Mouse (Mus musculus) left cerebral cortex, adult 11 months (tissue): ENCODE measurements around the gene Plac8.

Experiments
- DNase-seq: peaks from one replicate; pipeline ENCODE4 v3.0.0; 2022; ENCODE audit warnings: low spot score

The Plac8 gene

DNA sequence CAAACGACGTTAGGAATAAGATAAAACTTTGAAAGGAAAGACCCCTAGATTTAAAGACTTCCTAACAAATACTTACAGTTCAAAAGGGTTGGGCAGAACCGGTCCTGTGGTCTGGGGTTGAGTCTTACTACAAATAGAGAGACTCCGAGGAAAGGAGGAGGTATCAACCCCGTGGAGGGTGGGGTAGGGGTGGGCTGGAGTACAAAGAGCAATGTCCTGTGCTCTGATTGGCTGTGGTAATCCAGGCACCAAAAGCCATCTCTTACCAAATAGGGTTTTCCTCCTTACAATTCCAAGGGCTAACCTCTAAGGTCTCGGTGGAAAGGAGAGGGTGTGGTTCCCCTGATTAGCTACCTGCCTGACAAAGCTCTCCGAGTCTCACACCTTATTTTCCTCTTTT lies at the start of gene Plac8:
Gene Plac8 (minus strand): TSS at position 177 of the 400 bp plus-strand sequence.
- DNase-seq = no peak

DNA sequence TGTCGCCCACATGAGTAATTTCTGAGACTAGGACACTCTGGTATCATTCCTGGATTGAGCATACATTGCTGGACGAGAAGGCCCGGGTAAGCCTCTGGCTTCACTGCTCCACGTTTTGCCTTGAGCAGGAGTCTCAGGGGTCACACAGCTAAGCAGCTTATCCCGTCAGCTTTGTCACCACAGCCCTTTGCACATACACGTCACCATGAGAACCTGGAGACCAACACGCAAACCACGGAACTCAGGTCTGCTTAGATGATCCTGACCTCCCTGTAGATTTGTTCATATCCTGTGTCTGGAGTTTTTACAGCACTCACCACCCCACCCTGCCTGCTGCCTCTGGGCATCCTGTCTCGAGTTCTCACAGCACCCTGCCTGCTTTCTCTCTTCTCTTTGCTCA lies 48.9 kb upstream of the Plac8 start:
- no peak for DNase-seq

DNA sequence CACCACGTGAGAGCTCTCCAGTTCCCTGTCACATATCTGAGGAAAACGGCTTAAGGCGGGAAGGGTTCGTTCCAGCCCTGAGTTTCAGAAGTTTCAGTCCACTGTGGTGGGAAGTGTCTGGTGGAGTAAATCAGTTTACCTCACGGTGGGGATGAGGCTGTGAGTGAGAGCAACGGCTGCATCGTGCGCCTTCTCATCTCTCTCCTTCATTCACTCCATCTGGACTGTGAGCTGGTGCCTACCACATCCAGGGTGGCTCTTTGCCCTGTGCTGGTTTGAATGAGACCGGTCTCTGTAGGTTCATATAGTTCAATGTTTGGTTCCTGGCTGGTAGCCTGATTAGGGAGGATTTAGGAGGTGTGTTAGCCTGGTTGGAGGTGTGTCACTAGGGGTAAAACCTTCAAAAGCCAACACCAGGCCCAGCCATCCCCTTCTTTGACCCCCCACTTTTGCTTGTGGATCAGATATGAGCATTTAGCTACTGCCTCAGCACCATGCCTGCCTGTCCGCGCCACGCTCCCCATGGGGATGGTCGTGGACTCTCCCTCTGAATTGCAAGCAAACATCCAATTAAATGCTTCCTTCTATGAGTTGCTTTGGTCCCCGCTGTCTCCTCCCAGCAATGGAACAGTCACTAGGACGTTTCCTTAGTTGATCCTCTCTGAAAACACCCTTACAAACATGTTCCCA lies 47.7 kb upstream of the Plac8 start:
- DNase-seq = no peak

DNA sequence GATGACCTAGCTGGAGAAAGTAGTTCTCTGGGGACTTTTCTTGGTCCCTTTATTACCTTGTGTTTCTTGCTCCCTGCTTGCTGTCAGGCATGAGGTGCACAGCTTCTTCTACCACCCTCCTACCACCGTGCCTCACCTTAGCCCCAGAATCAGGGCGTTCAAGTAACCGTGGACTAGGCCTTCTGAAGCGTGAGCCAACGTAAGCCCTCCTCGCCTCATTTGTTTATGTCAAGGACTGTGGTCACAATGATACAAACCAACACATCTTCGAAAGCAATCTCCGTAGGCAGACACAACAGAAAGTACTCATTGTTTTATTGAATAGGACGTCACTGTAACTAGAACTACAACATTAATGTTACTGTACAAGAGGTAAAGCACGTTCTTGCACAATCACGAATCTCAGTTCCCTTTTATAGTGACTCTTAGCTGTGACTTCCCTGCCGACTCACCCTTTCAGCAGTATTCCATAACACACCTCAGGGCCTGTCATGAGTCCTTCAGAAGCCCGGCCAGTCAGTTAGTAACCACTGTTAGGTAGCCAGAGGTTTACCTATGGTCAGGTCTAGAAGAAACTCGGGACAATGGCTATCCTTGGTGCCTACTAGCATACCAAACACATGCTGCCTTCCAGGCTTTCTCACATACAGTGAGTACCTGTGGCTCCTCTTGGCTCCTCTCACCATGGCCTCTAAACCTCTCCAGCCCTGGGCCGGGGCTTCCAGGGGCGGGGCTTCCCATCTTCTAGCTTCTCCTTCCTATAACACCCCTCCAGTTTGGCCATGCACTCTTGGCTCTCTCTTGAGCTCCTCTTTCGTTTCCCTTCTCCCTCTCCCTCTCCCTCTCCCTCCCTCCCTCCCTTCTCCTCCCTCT lies 42.1 kb upstream of the Plac8 start:
- no peak for DNase-seq

DNA sequence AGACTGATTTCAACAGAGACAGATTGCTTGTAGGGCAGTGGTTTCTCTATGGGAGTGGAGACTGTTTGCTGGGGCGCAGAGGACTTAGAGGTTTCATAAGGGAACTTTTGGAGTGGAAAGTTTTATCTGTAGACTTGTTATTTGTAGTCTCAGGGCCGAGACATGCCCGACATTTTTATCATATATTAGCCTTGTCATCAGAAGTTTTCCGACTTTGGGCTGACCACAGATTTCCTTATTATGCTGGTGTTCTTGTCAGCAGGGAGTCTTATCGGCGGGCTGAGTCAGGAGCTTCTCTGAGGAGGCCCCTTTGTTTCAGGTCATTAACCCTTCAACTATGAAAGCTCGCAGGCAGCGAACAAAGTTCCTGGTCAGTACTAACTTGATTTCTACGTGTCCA lies 35.8 kb upstream of the Plac8 start:
- no peak for DNase-seq

DNA sequence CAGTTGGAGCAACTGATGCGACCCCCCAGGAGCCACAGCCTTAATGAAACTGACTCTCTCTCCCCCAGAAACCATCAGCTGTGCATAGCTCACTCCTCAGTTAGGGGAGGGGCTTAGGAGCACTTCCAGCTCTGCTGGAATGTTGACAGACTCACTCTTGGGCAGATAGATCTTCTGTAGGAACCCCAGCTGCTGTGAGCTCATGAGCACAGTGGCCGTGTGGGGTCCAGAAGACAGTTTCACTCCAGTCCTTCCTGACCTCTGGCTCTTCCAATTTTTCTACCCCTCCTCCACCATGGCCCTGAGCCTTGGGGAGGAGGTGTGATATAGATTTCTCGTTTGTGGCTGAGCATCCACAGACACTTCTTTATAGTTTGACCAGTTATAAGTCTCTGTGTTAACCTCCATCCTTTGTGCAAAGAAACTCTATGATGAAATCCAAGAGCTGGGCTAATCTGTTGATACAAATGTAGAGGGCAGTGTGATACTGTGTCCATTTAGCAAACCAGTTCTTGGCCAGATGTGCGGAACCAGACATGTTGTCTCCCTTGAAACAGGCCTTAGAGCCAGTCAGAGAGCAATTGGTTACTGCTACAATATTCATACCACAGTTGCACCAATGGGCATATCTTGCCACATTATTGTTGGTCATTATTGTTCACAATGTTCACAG lies 35.2 kb upstream of the Plac8 start:
- no peak for DNase-seq

DNA sequence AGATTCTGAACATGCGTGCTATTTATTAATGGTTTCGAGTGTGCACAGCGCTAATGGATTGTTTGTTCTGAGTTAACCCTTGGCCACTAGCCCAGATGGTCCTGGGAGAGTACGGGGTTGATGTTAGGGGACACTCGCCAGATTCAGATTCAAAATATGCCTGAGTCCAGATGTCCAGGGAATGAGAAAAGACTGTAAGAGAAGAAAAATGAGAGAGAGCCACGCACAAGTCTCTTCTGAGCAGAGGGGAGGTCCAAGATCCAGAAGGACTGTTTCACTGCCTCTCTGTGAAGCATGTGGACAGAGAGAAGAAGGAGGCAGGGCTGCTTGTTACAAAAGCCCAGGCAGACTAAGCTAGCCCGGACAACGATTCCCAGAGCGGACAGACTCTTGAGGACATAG lies 33.8 kb upstream of the Plac8 start:
- no peak for DNase-seq

DNA sequence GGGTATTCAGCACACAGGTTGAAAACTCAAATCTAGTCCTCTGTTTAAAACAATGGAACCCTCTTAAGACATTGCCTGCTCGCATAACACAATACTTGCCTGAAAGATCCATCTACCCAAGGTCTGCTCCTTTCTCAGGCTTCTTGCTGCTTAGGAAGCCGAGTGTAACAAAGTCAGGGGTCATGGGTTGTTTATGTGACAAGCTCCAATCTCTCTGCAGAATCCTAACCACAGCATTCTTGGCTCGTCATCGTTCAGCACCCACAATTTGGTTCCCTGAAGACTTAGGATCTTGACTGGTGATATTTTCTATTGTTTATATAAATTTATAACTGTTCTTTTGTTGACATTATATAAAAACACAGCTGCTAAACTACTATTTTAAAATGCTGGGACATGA lies 32.0 kb upstream of the Plac8 start:
- no peak for DNase-seq

DNA sequence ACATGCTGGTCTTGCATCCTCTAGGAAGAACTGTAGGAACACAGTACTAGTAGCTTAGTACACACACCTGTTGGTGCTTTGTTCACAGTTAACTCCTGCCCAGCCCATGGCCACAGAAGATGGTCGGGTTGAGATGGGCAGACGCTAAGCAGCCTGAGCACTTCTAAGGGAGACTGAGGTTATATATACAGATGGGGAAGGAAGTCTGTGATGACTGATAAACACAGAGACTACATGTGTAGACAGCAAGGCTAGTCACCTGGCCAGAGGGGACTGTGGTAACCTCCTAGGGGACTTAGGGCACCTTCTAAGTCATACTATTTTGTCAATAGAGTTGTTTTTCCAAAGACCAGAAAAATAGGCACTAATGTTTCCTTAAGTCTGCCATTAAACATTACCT lies 29.8 kb upstream of the Plac8 start:
- DNase-seq = no peak

DNA sequence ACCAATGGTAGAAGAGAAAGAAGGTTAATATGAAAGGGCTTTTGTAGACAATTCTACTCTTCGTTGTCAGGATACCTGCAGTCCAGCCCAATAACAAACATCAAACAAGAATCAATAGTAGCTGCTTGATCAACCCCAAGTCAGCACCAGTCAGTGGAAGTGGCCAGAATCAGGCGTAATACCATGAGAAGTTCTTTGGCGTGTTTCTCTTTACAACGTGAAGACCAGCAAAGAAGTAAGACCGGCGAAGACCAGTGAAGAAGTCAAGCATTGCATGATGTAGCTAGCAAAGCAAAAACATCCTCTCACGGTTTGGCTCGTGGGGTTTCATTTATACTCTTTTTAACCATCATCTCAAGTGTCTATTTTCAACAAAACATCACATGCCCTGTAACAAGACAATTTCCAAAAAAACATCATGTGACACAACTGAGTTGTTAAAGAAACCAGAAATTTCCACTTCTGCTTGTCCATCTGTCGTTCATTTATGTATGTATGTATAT lies 27.0 kb upstream of the Plac8 start:
- no peak for DNase-seq

DNA sequence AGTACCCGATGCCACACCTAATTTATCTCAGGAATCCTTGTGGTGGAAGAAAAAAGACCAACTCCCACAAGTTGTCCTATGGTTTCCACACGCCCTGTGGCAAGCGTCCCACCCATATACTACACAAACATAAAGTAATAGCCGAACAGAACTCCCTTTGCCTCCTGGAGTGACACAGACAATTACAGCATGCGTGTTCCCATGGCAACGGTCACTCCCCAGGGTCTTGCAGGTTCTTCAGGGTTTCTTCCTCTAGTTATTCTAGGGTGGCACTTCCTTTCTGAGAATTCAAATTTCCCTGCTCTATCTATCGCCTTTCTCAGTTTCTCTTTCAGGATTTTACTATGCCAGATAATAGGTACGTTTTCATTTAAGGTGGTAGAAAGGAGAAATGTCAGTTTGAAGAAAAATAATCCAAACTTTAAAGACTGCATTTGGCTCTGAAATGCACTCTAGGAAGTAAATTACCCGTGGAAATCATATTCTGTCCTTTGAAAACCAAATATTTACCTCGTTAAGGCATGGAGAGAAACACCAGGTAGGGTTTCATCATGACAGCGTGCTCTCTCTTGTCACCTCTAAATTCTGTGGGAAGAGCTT lies 25.9 kb upstream of the Plac8 start:
- DNase-seq = no peak

DNA sequence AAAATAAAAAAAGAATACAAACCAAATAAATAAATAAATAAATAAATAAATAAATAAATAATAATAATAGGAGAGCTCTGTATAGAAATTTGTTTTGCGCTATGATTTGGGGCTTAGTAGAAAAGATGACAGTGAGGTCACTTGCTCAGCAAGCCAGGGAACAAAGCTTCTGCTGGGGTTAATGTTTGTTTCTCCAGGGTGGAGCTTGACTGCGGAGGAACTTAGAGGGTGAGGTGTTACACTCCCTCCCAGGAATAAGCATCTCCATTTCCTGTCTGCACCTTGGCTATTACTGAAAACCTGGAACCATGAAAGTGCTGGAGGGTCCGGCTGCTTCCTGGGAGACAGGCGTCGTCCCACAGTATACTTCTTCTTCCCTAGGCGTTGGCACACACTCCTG lies 24.0 kb upstream of the Plac8 start:
- no peak for DNase-seq

DNA sequence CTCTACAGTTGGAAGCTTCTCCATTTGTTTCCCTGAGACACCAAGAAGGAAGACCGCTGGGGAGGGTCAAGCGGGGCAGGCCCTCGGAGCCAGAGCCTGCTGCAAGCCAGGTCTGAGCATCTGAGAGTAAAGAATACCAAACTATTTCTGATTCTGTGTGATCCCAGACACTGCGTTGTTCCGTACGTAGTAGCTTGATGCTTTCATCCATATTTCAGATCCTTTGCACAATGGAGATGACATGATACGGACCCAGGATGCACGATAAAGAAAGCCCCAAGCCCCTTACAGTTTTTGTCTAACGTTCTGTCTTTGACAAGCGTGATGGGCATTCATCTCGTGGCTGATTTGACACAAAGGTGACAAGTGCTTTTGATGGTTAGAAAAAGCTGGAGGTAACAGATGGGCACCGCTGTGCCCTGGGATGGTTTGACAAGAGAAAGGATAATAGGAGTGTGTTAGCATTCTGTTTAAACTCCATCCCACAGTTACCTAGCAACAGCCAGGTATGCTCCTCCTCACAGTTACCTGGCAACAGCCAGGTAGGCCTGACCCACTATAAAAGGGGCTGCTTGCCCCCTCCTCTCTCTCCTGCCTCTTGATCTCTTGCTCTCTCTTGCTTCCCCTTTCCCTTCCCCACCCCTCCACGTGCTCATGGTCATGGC lies 22.9 kb upstream of the Plac8 start:
- DNase-seq = no peak

DNA sequence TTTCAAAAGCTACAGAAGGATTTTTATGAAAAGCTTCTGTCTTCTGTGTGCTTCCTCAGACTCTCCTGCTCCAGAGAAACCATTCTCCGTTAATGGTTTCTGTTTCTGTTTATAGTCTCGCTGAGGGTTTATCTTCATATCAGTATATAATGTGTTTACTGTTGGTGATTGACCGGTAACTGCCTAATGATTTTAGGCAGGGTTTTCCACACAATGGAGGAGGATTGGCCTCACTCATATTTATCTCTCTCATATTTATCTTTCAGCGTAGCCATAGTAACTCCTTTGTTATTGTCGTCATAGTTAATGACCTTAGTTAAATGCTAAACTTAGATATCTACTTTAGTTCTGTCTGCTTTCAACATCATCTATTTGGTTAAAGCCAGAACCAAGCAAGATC lies 18.5 kb upstream of the Plac8 start:
- DNase-seq = no peak

DNA sequence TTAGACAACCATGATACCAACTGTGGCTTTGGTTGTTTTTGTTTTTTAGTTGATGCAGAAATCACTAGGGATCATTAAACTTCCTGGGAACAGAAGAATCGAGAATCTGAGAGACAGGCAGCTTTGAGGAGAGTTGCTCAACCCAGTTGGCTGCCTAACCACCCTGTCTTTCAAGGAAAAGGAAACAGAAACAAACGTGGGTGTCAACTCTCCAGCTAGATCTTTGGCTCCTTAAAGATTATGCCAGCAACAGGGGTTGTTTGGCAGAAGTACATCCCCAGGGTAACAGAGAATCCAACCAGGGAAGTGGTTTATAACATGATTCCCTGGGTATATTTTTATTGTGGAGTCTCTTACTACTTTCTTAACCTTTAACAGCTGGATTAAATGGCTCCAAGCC lies 15.6 kb upstream of the Plac8 start:
- DNase-seq = no peak

DNA sequence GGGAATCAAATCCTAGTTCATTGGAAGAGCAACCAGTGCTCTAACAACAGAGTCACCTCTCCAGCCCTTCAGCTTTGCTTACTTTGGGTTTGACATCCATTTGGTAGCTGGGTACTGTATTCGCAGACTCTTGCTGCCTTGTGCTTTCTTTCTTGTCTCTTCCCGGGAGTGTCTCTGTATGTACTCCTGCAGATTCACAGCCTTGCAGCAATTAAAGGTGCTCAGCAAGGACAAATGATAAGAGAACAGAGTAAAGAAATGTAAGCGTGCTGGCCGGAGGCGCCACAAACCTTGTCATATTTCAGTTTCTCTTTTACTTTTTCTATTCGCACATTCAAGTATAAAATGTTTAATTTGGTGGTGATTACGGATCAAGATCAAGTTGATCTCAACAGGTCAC lies 15.1 kb upstream of the Plac8 start:
- no peak for DNase-seq

DNA sequence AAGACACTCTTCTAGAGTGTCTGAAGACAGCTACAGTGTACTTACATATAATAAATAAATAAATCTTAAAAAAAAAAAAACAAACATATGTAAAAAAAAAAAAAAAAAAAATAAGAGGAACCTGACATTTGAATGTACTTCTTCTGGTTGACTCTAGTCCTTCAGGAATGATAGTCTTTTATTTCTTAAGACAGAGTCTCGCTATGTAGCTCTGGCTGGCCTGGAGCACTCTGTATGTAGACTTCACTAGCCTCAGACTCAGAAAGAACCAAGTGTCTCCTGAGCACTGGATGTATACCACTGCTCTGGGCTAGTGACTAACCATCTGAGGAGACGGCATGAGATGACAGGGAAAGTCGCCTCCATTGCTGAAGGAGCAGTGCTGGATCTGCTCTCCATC lies 13.6 kb upstream of the Plac8 start:
- DNase-seq = no peak

DNA sequence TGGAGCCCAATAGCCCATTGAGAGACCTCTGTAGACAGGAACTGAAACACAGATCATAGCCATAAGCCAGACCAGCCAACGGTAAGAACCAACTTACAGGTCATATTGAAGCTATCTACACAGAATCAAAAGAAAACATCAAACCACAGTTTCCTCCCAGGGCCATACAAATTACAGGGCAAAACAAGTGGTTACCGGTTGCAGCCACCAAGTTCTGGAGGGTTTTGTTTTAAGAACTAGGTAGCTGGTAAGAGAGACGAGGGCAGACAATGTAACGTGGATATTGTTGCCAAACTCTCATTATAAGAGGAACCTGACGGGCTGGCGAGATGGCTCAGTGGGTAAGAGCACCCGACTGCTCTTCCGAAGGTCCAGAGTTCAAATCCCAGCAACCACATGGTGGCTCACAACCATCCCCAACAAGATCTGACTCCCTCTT lies 13.2 kb upstream of the Plac8 start:
- no peak for DNase-seq

DNA sequence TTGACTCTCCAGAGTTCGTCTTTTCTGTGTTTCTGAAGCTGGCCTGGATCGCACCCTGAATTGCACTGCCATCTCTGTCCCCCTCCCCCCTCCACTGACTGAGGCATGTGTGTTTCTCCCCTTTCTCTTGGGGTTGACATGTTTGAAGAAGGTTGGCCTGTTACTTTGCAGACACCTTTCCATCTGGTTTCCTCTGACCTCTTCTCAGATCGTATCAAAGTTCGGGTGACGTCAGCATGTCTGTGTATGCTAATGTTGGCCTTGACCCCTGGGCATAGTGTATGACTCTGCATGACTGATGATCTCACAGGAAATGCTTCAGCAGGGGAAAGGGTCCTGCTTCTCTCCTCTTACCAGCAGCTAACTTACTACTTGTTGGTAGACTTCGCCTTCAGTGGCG lies 11.0 kb upstream of the Plac8 start:
- no peak for DNase-seq

DNA sequence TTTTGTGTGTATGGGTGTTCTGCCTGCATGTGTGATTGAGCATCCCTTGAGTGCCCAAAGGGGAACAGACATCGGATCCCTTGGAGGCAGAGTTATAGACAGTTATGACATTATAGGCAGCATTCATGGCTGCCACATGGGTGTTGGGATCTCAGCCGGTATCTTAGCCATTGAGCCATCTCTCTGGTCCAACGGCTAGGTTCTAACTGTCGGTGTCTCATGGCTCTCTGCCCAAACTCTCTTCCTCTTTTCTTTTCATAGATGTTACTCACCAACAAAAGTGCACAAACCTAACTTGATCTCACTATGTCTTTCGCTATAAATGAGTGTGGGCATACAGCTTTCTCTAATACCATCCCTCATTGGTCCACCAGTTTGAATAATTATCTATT lies 10.4 kb upstream of the Plac8 start:
- DNase-seq = no peak

DNA sequence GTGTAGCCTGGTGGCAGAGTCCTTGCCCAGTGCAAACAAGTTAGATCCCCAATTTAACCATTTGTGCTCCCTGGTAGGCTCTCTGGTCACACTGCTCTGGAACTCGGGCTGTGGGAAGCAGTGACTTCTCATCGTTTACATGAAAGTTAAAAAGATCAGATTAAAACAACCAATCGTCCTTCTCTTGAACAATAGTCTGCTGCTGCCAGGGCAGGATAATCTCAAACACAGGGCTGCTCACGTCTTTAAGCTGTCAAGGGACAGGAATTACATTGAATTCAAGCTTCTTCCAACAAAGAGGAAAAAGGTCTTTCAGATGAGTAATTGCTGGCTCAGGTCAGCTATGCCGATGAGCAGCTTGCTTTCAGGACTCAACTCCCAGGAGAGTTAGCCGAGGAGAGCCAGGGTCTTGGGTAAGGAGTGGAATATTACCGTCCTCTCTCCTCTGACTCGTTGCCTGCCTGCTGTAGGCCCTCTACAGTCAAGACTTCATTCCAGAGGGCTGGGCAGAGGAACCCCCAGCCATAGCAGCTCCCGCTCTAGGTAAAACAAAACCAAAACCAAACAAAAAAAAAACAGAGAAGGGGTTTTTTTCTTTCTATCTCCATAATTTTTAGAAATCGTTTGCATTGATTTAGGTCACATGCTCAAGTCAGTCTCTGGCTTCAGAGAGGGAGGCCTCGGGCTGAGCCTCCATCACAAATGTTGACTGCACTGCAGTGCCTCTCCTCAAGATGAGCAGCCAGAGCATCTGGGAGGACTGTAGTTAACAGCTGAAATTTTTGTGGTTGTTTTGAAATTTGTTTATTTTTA lies 9.8 kb upstream of the Plac8 start:
- DNase-seq = no peak
